Mouse (Mus musculus): ENCODE measurements at regions not wholly inside any gene's neighbourhood (a gene's known extent, or its start where the extent isn't known, plus 50 kb on each side); places are given as distances from the start of the nearest gene placed in this dataset.

GRCm38 (mm10) chr1:48535044-48535443, 1642.4 kb upstream of the Slc39a10 start:
- DNase-seq (ENCODE audit: low spot score in 2 of 2), result peak in 1 of 2 experiments; percentile 14

- DNase-seq (ENCODE audit: low spot score in 2 of 2), result no peak
Observed at GRCm38 (mm10) chr1:48533326-48533725, 1640.7 kb upstream of the Slc39a10 start.

GRCm38 (mm10) chr1:48488756-48489155, 1596.1 kb upstream of the Slc39a10 start:
- no peak for DNase-seq (ENCODE audit: low spot score in 2 of 2)

- DNase-seq (ENCODE audit: low spot score in 2 of 2), result no peak
Observed at GRCm38 (mm10) chr1:48459928-48460327, 1567.3 kb upstream of the Slc39a10 start.

Measured in layer of hippocampus, adult 18-20 months (tissue).